Comparison of ENCODE assay signal across 8 mouse cellular contexts in the genomic region with DNA sequence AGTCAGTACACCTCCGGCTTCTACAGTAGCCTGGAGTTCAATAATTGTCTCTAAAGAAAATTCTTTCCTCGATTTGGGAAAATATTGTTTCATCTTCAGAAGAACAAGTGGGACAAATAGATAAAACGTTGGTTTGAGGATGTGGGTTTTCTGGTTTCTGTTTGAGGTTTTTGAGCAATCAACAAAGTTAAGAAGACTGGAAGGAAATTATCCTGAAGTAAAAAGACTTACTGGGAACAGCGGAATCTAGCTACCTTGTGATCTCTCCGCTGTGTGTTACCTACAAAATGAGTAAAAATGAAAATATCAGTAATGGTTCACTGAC. TPM values are rescaled to one million over a fixed set of nuclear protein-coding genes. Genes with fewer than 3 reads are reported as not detected.
DNase-seq lines count a peak whose midpoint lies in the region; ATAC-seq lines count a peak whose summit lies in the region.

No protein-coding gene starts in this region.

- peak overlapping the region; percentile 95 for H3K4me3 ChIP-seq in kidney, embryonic 14.5 days (ENCODE audit: low read length)
- peak overlapping the region; percentile 68 for H3K4me3 ChIP-seq in brown adipose tissue, adult 24 weeks (ENCODE audit: insufficient read depth, low read depth, low read length)
- H3K4me3 ChIP-seq in hindbrain, embryonic 14.5 days (replicated peaks; ENCODE audit: low read length) = peak overlapping the region; percentile 94
- H3K4me3 ChIP-seq in midbrain, embryonic 14.5 days (replicated peaks; ENCODE audit: low read depth, low read length) = peak overlapping the region; percentile 85

- peak overlapping the region; percentile 54 for H3K4me2 ChIP-seq in kidney, embryonic 14.5 days (replicated peaks; ENCODE audit: low read depth, low read length)
- H3K4me2 ChIP-seq in hindbrain, embryonic 14.5 days (replicated peaks) = peak overlapping the region; percentile 83
- H3K4me2 ChIP-seq in midbrain, embryonic 14.5 days (ENCODE audit: low read length) = peak overlapping the region; percentile 75

- H3K9ac ChIP-seq in kidney, embryonic 14.5 days (ENCODE audit: low read depth, low read length) = peak overlapping the region; percentile 29; the same call in 1 of the 2 replicates
- H3K9ac ChIP-seq in hindbrain, embryonic 14.5 days = peak overlapping the region; percentile 62
- H3K9ac ChIP-seq in midbrain, embryonic 14.5 days (replicated peaks; ENCODE audit: low read length) = peak overlapping the region; percentile 50

- H3K36me3 ChIP-seq in kidney, embryonic 14.5 days (ENCODE audit: control insufficient read depth, insufficient read depth, low read length) = no peaks in the 10 kb centered on the region
- H3K36me3 ChIP-seq in hindbrain, embryonic 14.5 days (replicated peaks; ENCODE audit: control insufficient read depth, insufficient read depth) = no peaks in the 10 kb centered on the region
- H3K36me3 ChIP-seq in midbrain, embryonic 14.5 days (ENCODE audit: control insufficient read depth, insufficient read depth, low read length) = no peaks in the 10 kb centered on the region

- peak overlapping the region; percentile 94; the same call in 1 of the 2 replicates for H3K27ac ChIP-seq in kidney, embryonic 14.5 days (ENCODE audit: low read depth, low read length)
- H3K27ac ChIP-seq in brown adipose tissue, adult 24 weeks (replicated peaks; ENCODE audit: low read depth, low read length) = peak overlapping the region; percentile 49; the same call in 1 of the 2 replicates
- peak overlapping the region; percentile 99 for H3K27ac ChIP-seq in hindbrain, embryonic 14.5 days
- H3K27ac ChIP-seq in midbrain, embryonic 14.5 days (replicated peaks; ENCODE audit: low read depth, low read length) = peak overlapping the region; percentile 95

- no peaks in the 10 kb centered on the region for H3K9me3 ChIP-seq in kidney, embryonic 14.5 days (ENCODE audit: control insufficient read depth, low read length)
- H3K9me3 ChIP-seq in hindbrain, embryonic 14.5 days (ENCODE audit: control insufficient read depth, low read length) = no peaks in the 10 kb centered on the region
- no peaks in the 10 kb centered on the region for H3K9me3 ChIP-seq in midbrain, embryonic 14.5 days (ENCODE audit: control insufficient read depth, low read length)

- no peak for DNase-seq in kidney, postnatal 14 days
- no peak for DNase-seq in hindbrain, embryonic 14.5 days (ENCODE audit: low spot score)
- no peak for DNase-seq in midbrain, embryonic 14.5 days
- no peak for DNase-seq in adrenal gland, postnatal 14 days
- no peak for DNase-seq in urinary bladder, postnatal 10 days (ENCODE audit: low spot score)
- DNase-seq in right cerebral cortex, postnatal 36 days (ENCODE audit: low spot score in 2 of 2) = no peak

- ATAC-seq in kidney, embryonic 14.5 days (ENCODE audit: low FRiP score, low TSS enrichment) = no peak
- no peak for ATAC-seq in hindbrain, embryonic 14.5 days (ENCODE audit: low FRiP score)
- ATAC-seq in midbrain, embryonic 14.5 days (ENCODE audit: low FRiP score, low TSS enrichment) = no peak

- no peaks in the 10 kb centered on the region for H3K27me3 ChIP-seq in kidney, embryonic 14.5 days (ENCODE audit: control insufficient read depth, insufficient read depth, low read length)
- H3K27me3 ChIP-seq in hindbrain, embryonic 14.5 days (ENCODE audit: control insufficient read depth, insufficient read depth, low read length) = no peaks in the 10 kb centered on the region
- no peaks in the 10 kb centered on the region for H3K27me3 ChIP-seq in midbrain, embryonic 14.5 days (ENCODE audit: control insufficient read depth, insufficient read depth, low read length)

- no peaks in the 10 kb centered on the region; the same call in 1 of the 2 replicates for H3K4me1 ChIP-seq in kidney, embryonic 14.5 days (ENCODE audit: control insufficient read depth, insufficient read depth, low read length)
- H3K4me1 ChIP-seq in brown adipose tissue, adult 24 weeks (ENCODE audit: control insufficient read depth, insufficient read depth, insufficient read length, low read length) = peaks cover 4% of the 10 kb centered on the region
- H3K4me1 ChIP-seq in hindbrain, embryonic 14.5 days (replicated peaks; ENCODE audit: control insufficient read depth, insufficient read depth, low read length) = peaks cover 19% of the 10 kb centered on the region
- H3K4me1 ChIP-seq in midbrain, embryonic 14.5 days (ENCODE audit: control insufficient read depth, insufficient read depth, low read length) = peaks cover 18% of the 10 kb centered on the region

- WGBS in kidney, embryonic 14.5 days = 23% methylated on average over 5 of the region's 5 CpGs
- 29% methylated on average over 5 of the region's 5 CpGs for WGBS in hindbrain, embryonic 14.5 days
- WGBS in midbrain, embryonic 14.5 days = 21% methylated on average over 5 of the region's 5 CpGs

RNA-seq across cellular contexts. Expression of a gene that starts 0.7 kb away (rescaled TPM):
- 9.8 and 25.6 TPM in 2 replicates for polyA plus RNA-seq in kidney, embryonic 14.5 days (2014; fragmentation: Nextera tagmentation; extraction: Ambion mirVana)
- 4.3 and 5.5 TPM in 2 replicates for polyA plus RNA-seq in brown adipose tissue, adult 24 weeks (2012; ENCODE audit: insufficient read depth, insufficient read length, missing spikeins)
- 37.8 and 38.1 TPM in 2 replicates for polyA plus RNA-seq in hindbrain, embryonic 14.5 days (2014; fragmentation: Nextera tagmentation; extraction: Ambion mirVana)
- polyA plus RNA-seq in midbrain, embryonic 14.5 days (2014; fragmentation: Nextera tagmentation; extraction: Ambion mirVana) = 30.3 and 44.8 TPM in 2 replicates
- 17.4 and 19.0 TPM in 2 replicates for total RNA-seq in adrenal gland, postnatal 14 days (2021)

Comparison
In these comparisons a context has a peak if more than half of its experiments do, and no peak if none do; other contexts are left out.
1. H3K27ac ChIP-seq: peak in every context shown above with its lines; median percentile 99 in hindbrain, embryonic 14.5 days; 95 in midbrain, embryonic 14.5 days; 94 in kidney, embryonic 14.5 days; 49 in brown adipose tissue, adult 24 weeks.